Mouse (Mus musculus) olfactory bulb, adult 2 months (tissue): Measurements from ENCODE around the gene Tmem235. TPM values are rescaled to one million over a fixed set of nuclear protein-coding genes. Genes with fewer than 3 reads are reported as not detected.
"Not testable (repeated sequence)": the region's sequence is repeated elsewhere in the genome, so short reads cannot be mapped to it uniquely, and the experiment has no call there.

ENCODE experiments used
- H3K27ac ChIP-seq: fragments of 200-500 bp; 2 replicates; pipeline ENCODE4 v1.5.1; 2012; ENCODE audit warnings: low read depth, low read length; ENCODE audit not compliant: insufficient read depth
- H3K4me1 ChIP-seq: fragments of 200-500 bp; 2 replicates; pipeline ENCODE4 v1.6.1; 2012; ENCODE audit warnings: low read length; ENCODE audit not compliant: control insufficient read depth, insufficient read depth
- H3K4me3 ChIP-seq: fragments of 200-500 bp; 2 replicates; pipeline ENCODE4 v1.5.1; 2012; ENCODE audit warnings: mild to moderate bottlenecking, low read depth, low read length, moderate library complexity; ENCODE audit not compliant: insufficient read depth
- CTCF ChIP-seq: fragments of 200-500 bp; IDR thresholded peaks from 2 replicates; pipeline ENCODE4 v1.5.1; 2012; ENCODE audit warnings: low read depth, mild to moderate bottlenecking, low read length, moderate library complexity; ENCODE audit not compliant: insufficient read depth
- POLR2A ChIP-seq: fragments of 200-500 bp; IDR thresholded peaks from 2 replicates; pipeline ENCODE4 v1.6.1; 2012; ENCODE audit warnings: mild to moderate bottlenecking, low read depth, low read length, moderate library complexity; ENCODE audit not compliant: insufficient read depth
- WGBS: fragments of 180-500 bp; shearing (Covaris S2); methylation state at CpG from one replicate; pipeline ENCODE4 v1.1.7; 2018; 5-methylcytosine and 5-hydroxymethylcytosine counted together
- polyA plus RNA-seq: library from polyadenylated mRNA; stranded (reverse); fragments of >200 nt; gene quantifications from 2 replicates; pipeline ENCODE4 v1.2.4, GENCODE M21; 2012; ENCODE audit warnings: low replicate concordance; ENCODE audit not compliant: missing spikeins, insufficient read depth, insufficient read length

Gene Tmem235
- polyA plus RNA-seq, 1 experiment, result not detected

DNA sequence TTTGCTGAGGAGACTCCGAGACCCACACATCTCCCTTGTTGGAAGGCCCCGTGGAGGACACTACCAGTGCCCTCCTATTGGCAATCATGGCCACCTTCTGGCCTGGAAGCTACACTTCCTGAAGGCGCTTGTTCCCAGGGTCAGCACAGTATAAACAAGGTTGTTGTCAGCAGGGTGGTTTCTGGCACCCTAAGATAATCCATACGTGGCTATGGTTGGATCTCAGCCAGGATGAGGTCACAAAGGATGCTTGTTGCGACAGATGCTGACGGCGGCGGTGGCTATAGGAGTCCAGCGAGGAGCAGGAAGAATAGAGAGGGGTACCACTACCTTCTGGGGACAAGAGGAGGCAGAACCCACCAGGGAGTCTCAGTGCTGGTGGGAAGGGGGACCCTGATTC, 30.2 kb upstream of the Tmem235 start:
- H3K4me1 ChIP-seq, result peaks cover 12% of the 10 kb centered on the region
- H3K4me3 ChIP-seq, result no peak overlapping the region
- WGBS, result 76% methylated on average over 9 of the region's 9 CpGs
- no peak overlapping the region for H3K27ac ChIP-seq
- TF ChIP-seq CTCF, result no peak
- no peak for TF ChIP-seq POLR2A

DNA sequence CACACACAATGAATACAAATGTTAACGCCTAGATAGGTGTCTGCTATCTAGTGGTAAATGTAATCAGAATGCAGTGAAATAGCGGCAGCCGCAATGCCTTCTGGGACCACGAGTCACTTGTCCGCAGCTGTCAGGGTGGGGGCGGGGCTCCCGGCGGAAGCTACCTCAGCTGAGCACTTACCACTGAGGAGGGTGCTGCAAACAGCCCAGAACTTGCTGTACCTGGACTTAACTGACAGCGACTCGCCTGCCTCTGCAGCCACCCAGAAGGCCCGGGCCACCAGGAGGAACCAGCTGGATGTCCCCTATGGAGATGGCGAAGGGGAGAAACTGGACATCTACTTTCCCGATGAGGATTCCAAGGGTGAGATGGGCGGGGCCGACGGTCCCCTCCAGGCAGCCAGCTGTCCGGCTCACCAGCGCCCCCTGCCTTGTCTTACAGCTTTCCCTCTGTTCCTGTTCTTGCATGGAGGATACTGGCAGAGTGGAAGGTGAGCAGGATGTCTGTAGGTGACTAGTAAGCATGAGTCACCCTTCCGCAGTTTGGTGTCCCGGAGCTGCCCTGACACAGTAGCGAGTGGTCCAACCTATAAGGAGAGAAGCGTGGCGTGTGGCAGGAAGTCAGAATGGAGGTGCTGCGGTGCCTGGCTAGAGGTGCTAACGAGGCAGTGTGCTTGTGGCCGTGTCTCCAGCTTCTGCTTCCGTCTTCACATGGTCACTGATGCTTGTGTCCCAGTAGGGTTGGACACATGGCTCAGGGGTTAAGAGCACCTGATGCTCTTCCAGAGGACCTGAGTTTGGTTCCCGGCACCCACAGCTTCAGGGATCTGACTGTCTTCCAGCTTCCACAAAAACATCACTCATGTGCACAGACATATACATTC, 28.2 kb upstream of the Tmem235 start:
- no peak for TF ChIP-seq POLR2A
- TF ChIP-seq CTCF, result 0 out of 2 replicates have a peak, but pooled peaks have one; percentile 33
- H3K4me3 ChIP-seq, result peak overlapping the region; percentile 11; the same call in 1 of the 2 replicates
- H3K27ac ChIP-seq, result no peak overlapping the region
- WGBS, result 26% methylated on average over 28 of the region's 28 CpGs
- peaks cover 11% of the 10 kb centered on the region for H3K4me1 ChIP-seq

DNA sequence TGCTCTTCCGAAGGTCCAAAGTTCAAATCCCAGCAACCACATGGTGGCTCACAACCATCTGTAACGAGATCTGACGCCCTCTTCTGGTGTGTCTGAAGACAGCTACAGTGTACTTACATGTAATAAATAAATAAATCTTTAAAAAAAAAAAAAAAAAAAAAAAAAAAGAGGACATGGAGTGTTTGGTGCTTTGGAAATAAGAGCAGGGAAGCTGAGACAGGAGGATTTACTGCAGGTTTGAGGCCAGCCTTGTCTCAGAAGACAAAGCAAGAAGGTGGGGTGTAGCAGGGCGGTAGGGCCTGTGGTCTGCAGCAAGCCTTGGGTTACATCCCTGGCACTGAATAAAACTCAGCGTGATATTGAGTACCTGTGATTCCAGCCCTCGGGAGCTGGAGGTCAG, 27.0 kb upstream of the Tmem235 start:
- not testable (repeated sequence) for H3K27ac ChIP-seq, H3K4me3 ChIP-seq
- H3K4me1 ChIP-seq, result peaks cover 11% of the 10 kb centered on the region
- WGBS, result 94% methylated on average over 6 of the region's 6 CpGs

DNA sequence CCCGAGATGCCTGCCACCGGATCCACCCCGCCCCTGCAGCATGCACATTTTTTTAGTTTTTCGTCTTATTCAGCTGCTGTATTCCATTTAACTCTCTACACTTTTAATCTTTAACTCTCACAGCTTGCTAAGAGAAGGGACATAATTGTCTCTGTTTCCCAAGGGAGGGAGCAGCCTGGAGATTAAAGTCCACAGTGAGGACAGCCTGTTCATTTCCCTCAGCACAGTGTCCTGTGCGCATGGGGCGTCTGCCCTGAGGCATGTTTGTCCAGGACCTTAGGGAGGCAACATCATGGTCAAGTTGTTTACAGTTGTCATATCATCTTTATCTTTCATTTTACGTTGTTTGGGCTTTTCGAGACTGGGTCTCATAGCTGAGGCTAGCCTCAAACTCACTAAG, 26.5 kb upstream of the Tmem235 start:
- no peak overlapping the region for H3K4me3 ChIP-seq
- WGBS, result 94% methylated on average over 8 of the region's 8 CpGs

DNA sequence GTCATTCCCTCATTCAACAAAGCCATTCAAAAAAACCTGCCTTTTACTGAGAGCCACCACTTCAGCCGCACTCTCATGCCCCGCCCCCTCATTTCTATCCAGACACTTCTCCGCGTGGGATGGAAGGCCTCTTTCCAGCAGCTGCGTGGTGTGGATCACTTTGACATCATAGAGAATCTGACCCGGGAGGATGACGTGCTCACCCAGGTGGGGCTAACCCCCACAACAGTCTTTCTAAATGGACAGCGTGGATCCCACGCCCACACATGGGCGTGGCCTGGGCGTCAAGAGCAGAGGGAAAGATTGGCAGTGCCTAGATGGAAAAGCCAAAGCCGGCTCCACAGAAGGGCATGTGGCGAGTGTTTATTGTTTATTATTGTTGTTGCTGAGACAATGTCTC, 24.2 kb upstream of the Tmem235 start:
- TF ChIP-seq CTCF (no peak), POLR2A (no peak)
- Histone ChIP-seq H3K4me1 (peaks cover 7% of the 10 kb centered on the region), H3K27ac (no peak overlapping the region), H3K4me3 (no peak overlapping the region)
- 18% methylated on average over 13 of the region's 13 CpGs for WGBS

More for the DNA sequence above, 26.5 kb upstream of the Tmem235 start:
- TF ChIP-seq POLR2A, result no peak
- no peak for TF ChIP-seq CTCF
- H3K4me1 ChIP-seq, result peaks cover 7% of the 10 kb centered on the region
- H3K27ac ChIP-seq, result no peak overlapping the region

DNA sequence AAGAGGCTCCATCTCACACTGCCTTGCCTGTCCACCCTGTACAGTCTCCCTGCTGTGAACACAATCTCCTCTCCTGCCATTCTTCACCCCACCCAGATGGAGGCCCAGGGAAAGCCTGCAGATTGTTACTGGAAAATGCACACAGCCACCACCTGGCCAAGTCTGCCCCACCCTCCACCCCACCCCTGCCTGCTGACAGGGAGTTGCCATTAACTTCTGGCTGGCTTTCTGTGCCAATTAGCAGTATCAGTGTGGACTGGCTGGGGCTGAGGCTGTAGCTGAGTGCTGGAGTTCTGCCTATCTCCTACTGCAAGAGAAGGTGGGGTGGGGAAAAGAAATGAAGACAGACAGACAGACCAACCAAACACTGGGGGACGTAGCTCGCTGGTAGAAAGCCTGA, 22.0 kb upstream of the Tmem235 start:
- H3K27ac ChIP-seq, result no peak overlapping the region
- 96% methylated on average over 2 of the region's 2 CpGs for WGBS
- no peak for TF ChIP-seq CTCF
- TF ChIP-seq POLR2A, result no peak
- H3K4me3 ChIP-seq, result no peak overlapping the region
- peaks cover 4% of the 10 kb centered on the region for H3K4me1 ChIP-seq

DNA sequence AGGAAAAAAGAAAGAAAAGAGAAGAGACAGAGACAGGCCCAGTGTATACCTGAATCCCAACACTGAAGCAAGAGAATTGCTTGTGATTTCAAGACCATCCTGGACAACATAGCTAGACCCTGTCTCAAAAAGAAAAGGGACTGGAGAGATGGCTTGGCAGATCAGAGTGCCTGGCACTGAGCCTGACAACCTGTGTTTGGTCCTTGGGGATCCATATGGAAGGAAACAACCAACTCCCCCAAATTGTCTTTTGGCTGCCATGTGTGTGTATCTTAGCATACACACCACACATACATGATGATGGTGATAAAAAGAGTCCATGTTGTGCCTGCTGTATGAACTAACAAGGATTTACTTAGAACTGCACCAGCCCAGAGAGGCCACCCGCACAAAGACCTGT, 21.5 kb upstream of the Tmem235 start:
- Histone ChIP-seq H3K27ac (no peak overlapping the region), H3K4me3 (no peak overlapping the region), H3K4me1 (peaks cover 4% of the 10 kb centered on the region)
- TF ChIP-seq POLR2A (no peak), CTCF (no peak)
- 96% methylated on average over 1 of the region's 1 CpGs for WGBS

DNA sequence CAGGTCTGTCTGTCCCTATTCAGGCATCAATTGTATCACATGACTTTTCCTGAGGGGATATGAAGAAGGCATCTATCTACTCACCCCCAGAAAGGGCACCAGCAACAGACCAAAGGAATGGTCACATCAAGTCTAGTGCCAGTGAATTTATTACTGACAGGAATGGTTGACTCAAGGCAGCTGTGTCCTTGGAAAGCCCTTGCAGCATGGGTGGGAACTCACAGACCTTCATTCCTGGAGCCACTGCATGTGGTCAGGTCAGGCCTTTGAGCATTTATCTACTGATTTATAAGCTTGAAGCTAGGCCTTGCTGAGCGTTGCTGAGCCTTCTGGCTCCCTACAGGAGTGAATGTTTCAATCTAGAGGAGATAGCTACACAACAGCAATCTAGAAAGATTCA, 19.6 kb upstream of the Tmem235 start:
- no peak overlapping the region for H3K4me3 ChIP-seq
- WGBS, result 71% methylated on average over 1 of the region's 1 CpGs
- no peak overlapping the region for H3K27ac ChIP-seq
- peaks cover 4% of the 10 kb centered on the region for H3K4me1 ChIP-seq
- TF ChIP-seq CTCF, result no peak
- TF ChIP-seq POLR2A, result no peak

DNA sequence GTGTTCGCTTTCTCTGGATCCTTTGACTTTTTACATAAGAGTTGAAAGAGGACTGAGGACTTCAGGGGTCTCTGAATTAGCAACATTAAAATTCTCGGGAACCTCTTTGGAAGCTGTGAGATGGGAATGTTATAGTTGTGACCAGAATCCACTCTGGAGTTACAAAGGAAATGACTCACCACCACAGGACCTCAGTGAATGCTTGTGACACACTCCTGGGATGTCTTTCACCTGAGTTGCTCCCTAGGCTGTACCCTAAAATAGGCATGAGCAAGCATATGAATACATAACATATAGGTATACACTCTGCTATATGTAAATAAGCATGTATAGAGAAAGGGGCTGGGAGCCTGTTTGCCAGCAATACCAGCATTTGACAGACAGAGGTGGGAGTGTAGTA, 17.1 kb upstream of the Tmem235 start:
- H3K27ac ChIP-seq, result no peak overlapping the region
- TF ChIP-seq CTCF, result no peak
- no peak for TF ChIP-seq POLR2A
- WGBS, result 85% methylated on average over 2 of the region's 2 CpGs
- H3K4me1 ChIP-seq, result peaks cover 7% of the 10 kb centered on the region; the same call in 1 of the 2 replicates
- H3K4me3 ChIP-seq, result no peak overlapping the region
